Mouse (Mus musculus) embryonic facial prominence, embryonic 15.5 days (tissue): ENCODE measurements around the gene Clybl. TPM values are rescaled to one million over a fixed set of nuclear protein-coding genes. Genes with fewer than 3 reads are reported as not detected.
A peak's percentile ranks its signal among the peaks of the same experiment; 100 is the strongest.

Source experiments
- ATAC-seq: fragments of 200-750 bp; cut with Nextera tagmentation; 2 replicates; pipeline ENCODE4 v1.8.0; 2017; ENCODE audit warnings: low read depth, moderate TSS enrichment; ENCODE audit not compliant: insufficient number of reproducible peaks, low FRiP score, low TSS enrichment
- H3K27ac ChIP-seq: fragments of 300-500 bp; sonication (generic); replicated peaks from 2 replicates; pipeline ENCODE4 v1.5.1; 2015; ENCODE audit warnings: mild to moderate bottlenecking, inconsistent platforms
- H3K27me3 ChIP-seq: fragments of 300-500 bp; sonication (generic); 2 replicates; pipeline ENCODE4 v1.6.1; 2015; ENCODE audit warnings: inconsistent platforms
- H3K36me3 ChIP-seq: fragments of 300-500 bp; sonication (generic); 2 replicates; pipeline ENCODE4 v1.6.1; 2015; ENCODE audit warnings: mild to moderate bottlenecking, inconsistent platforms
- H3K4me1 ChIP-seq: fragments of 300-500 bp; sonication (generic); 2 replicates; pipeline ENCODE4 v1.6.1; 2015; ENCODE audit warnings: inconsistent platforms
- H3K4me2 ChIP-seq: fragments of 300-500 bp; sonication (generic); replicated peaks from 2 replicates; pipeline ENCODE4 v1.6.1; 2015; ENCODE audit warnings: mild to moderate bottlenecking, inconsistent platforms
- H3K4me3 ChIP-seq: fragments of 300-500 bp; sonication (generic); replicated peaks from 2 replicates; pipeline ENCODE4 v1.5.1; 2015; ENCODE audit warnings: mild to moderate bottlenecking, inconsistent platforms
- H3K9ac ChIP-seq: fragments of 300-500 bp; sonication (generic); 2 replicates; pipeline ENCODE4 v1.6.1; 2015; ENCODE audit warnings: inconsistent platforms
- H3K9me3 ChIP-seq: fragments of 300-500 bp; sonication (generic); replicated peaks from 2 replicates; pipeline ENCODE4 v1.6.1; 2016; ENCODE audit warnings: inconsistent platforms
- WGBS: fragments of 180-500 bp; shearing (Covaris S2); methylation state at CpG from one replicate; pipeline ENCODE4 v1.1.7; 2015; 5-methylcytosine and 5-hydroxymethylcytosine counted together
- polyA plus RNA-seq: library from polyadenylated mRNA; unstranded; fragments of >200 nt; fragmentation: Nextera tagmentation; extraction: Ambion mirVana; gene quantifications from 2 replicates; pipeline ENCODE4 v1.2.1, GENCODE M21; 2015

Clybl gene
- polyA plus RNA-seq, 1 experiment from 2014 or later, result 24.0 TPM

GRCm38 (mm10) chr14:122405897-122406540 is 224.5 kb downstream of the Clybl start:
- ATAC-seq, result no peak
- peaks cover 16% of the 10 kb centered on the region for H3K4me1 ChIP-seq
- peak overlapping the region; percentile 40 for H3K4me3 ChIP-seq
- 6% methylated on average over 18 of the region's 18 CpGs for WGBS
- H3K27ac ChIP-seq, result no peak overlapping the region
- H3K36me3 ChIP-seq, result no peaks in the 10 kb centered on the region
- H3K9ac ChIP-seq, result no peak overlapping the region; the same call in 1 of the 2 replicates
- peak overlapping the region; percentile 72 for H3K4me2 ChIP-seq
- H3K9me3 ChIP-seq, result no peaks in the 10 kb centered on the region
- peaks cover 68% of the 10 kb centered on the region for H3K27me3 ChIP-seq

GRCm38 (mm10) chr14:122406541-122407219 is 225.2 kb downstream of the Clybl start:
- Histone ChIP-seq H3K27ac (no peak overlapping the region), H3K27me3 (peaks cover 68% of the 10 kb centered on the region)
- peak; percentile 56; the same call in 1 of the 2 replicates for ATAC-seq

GRCm38 (mm10) chr14:122412841-122413541 is 231.5 kb downstream of the Clybl start:
- Histone ChIP-seq H3K27me3 (peaks cover 14% of the 10 kb centered on the region; the same call in 1 of the 2 replicates), H3K9ac (no peak overlapping the region), H3K9me3 (no peaks in the 10 kb centered on the region), H3K4me1 (no peaks in the 10 kb centered on the region), H3K4me2 (no peak overlapping the region), H3K36me3 (no peaks in the 10 kb centered on the region), H3K4me3 (no peak overlapping the region), H3K27ac (no peak overlapping the region)
- no peak for ATAC-seq
- WGBS, result 24% methylated on average over 2 of the region's 2 CpGs

More at GRCm38 (mm10) chr14:122406541-122407219, 225.2 kb downstream of the Clybl start:
- Histone ChIP-seq H3K9ac (no peak overlapping the region; the same call in 1 of the 2 replicates), H3K9me3 (no peaks in the 10 kb centered on the region), H3K4me3 (peak overlapping the region; percentile 40), H3K4me2 (peak overlapping the region; percentile 72), H3K4me1 (peaks cover 16% of the 10 kb centered on the region), H3K36me3 (no peaks in the 10 kb centered on the region)
- WGBS, result 3% methylated on average over 58 of the region's 58 CpGs

GRCm38 (mm10) chr14:122413542-122413928 is 232.0 kb downstream of the Clybl start:
- Histone ChIP-seq H3K4me3 (no peak overlapping the region), H3K36me3 (no peaks in the 10 kb centered on the region), H3K4me1 (no peaks in the 10 kb centered on the region), H3K9me3 (no peaks in the 10 kb centered on the region), H3K27ac (no peak overlapping the region), H3K4me2 (no peak overlapping the region), H3K9ac (no peak overlapping the region), H3K27me3 (peaks cover 9% of the 10 kb centered on the region; the same call in 1 of the 2 replicates)
- ATAC-seq, result no peak
- WGBS, result 42% methylated on average over 2 of the region's 2 CpGs

GRCm38 (mm10) chr14:122414786-122415185 is 233.3 kb downstream of the Clybl start:
- WGBS, result 81% methylated on average over 2 of the region's 2 CpGs

GRCm38 (mm10) chr14:122416166-122416771 is 234.8 kb downstream of the Clybl start:
- H3K4me2 ChIP-seq, result no peak overlapping the region
- ATAC-seq, result no peak
- no peaks in the 10 kb centered on the region for H3K9me3 ChIP-seq
- H3K4me3 ChIP-seq, result no peak overlapping the region
- WGBS, result 35% methylated on average over 4 of the region's 4 CpGs
- H3K4me1 ChIP-seq, result no peaks in the 10 kb centered on the region
- no peaks in the 10 kb centered on the region for H3K36me3 ChIP-seq
- no peak overlapping the region for H3K9ac ChIP-seq
- H3K27ac ChIP-seq, result no peak overlapping the region
- H3K27me3 ChIP-seq, result no peaks in the 10 kb centered on the region

More at GRCm38 (mm10) chr14:122414786-122415185, 233.3 kb downstream of the Clybl start:
- Histone ChIP-seq H3K4me1 (no peaks in the 10 kb centered on the region), H3K9ac (no peak overlapping the region), H3K27ac (no peak overlapping the region), H3K4me2 (no peak overlapping the region), H3K9me3 (no peaks in the 10 kb centered on the region), H3K27me3 (peaks cover 3% of the 10 kb centered on the region; the same call in 1 of the 2 replicates), H3K4me3 (no peak overlapping the region), H3K36me3 (no peaks in the 10 kb centered on the region)
- no peak for ATAC-seq

- Histone ChIP-seq H3K36me3 (no peaks in the 10 kb centered on the region), H3K9me3 (no peaks in the 10 kb centered on the region), H3K9ac (no peak overlapping the region), H3K4me3 (no peak overlapping the region), H3K27ac (no peak overlapping the region), H3K4me1 (peaks cover 10% of the 10 kb centered on the region), H3K27me3 (no peaks in the 10 kb centered on the region; the same call in 1 of the 2 replicates), H3K4me2 (no peak overlapping the region)
- no peak for ATAC-seq
- WGBS, result 51% methylated on average over 3 of the region's 3 CpGs
These were observed 242.9 kb downstream of the Clybl start for GRCm38 (mm10) chr14:122424441-122424840.

- peak; percentile 27; the same call in 1 of the 2 replicates for ATAC-seq
- Histone ChIP-seq H3K36me3 (no peaks in the 10 kb centered on the region), H3K9ac (no peak overlapping the region), H3K27ac (no peak overlapping the region), H3K27me3 (no peaks in the 10 kb centered on the region; the same call in 1 of the 2 replicates), H3K4me2 (no peak overlapping the region), H3K9me3 (no peaks in the 10 kb centered on the region), H3K4me3 (no peak overlapping the region), H3K4me1 (peaks cover 10% of the 10 kb centered on the region)
- WGBS, result 40% methylated on average over 10 of the region's 10 CpGs
These were observed 245.2 kb downstream of the Clybl start for GRCm38 (mm10) chr14:122426529-122427203.

GRCm38 (mm10) chr14:122427204-122427560 is 245.7 kb downstream of the Clybl start:
- no peak overlapping the region for H3K4me3 ChIP-seq
- no peak overlapping the region for H3K4me2 ChIP-seq
- 32% methylated on average over 8 of the region's 8 CpGs for WGBS
- no peak overlapping the region for H3K27ac ChIP-seq
- H3K36me3 ChIP-seq, result no peaks in the 10 kb centered on the region
- H3K4me1 ChIP-seq, result peaks cover 10% of the 10 kb centered on the region
- no peaks in the 10 kb centered on the region; the same call in 1 of the 2 replicates for H3K27me3 ChIP-seq
- H3K9ac ChIP-seq, result no peak overlapping the region
- H3K9me3 ChIP-seq, result no peaks in the 10 kb centered on the region
- ATAC-seq, result no peak

GRCm38 (mm10) chr14:122427654-122428053 is 246.2 kb downstream of the Clybl start:
- no peak overlapping the region for H3K4me2 ChIP-seq
- H3K4me1 ChIP-seq, result peaks cover 10% of the 10 kb centered on the region
- no peak overlapping the region for H3K9ac ChIP-seq
- ATAC-seq, result no peak
- H3K27me3 ChIP-seq, result no peaks in the 10 kb centered on the region; the same call in 1 of the 2 replicates
- no peaks in the 10 kb centered on the region for H3K9me3 ChIP-seq
- H3K27ac ChIP-seq, result no peak overlapping the region
- WGBS, result 88% methylated on average over 3 of the region's 3 CpGs
- no peak overlapping the region for H3K4me3 ChIP-seq
- H3K36me3 ChIP-seq, result no peaks in the 10 kb centered on the region
